Mouse (Mus musculus) hindbrain, postnatal 0 days (tissue): ENCODE results near the gene Sacm1l. TPM values are rescaled to one million over a fixed set of nuclear protein-coding genes. Genes with fewer than 3 reads are reported as not detected.

ENCODE experiments used
- ATAC-seq: fragments of 200-750 bp; cut with Nextera tagmentation; 2 replicates; pipeline ENCODE4 v1.8.0; 2017; ENCODE audit warnings: mild to moderate bottlenecking, moderate TSS enrichment, moderate library complexity
- DNase-seq: peaks from one replicate; pipeline ENCODE4 v3.0.0-alpha.2; 2015; ENCODE audit warnings: low spot score
- H3K27ac ChIP-seq: fragments of 300-500 bp; sonication (generic); 2 replicates; pipeline ENCODE4 v1.5.1; 2014; ENCODE audit warnings: mild to moderate bottlenecking
- H3K27me3 ChIP-seq: fragments of 300-500 bp; sonication (generic); 2 replicates; pipeline ENCODE4 v1.6.1; 2014; ENCODE audit warnings: low read length, mixed read lengths; ENCODE audit not compliant: insufficient read depth
- H3K36me3 ChIP-seq: fragments of 300-500 bp; sonication (generic); 2 replicates; pipeline ENCODE4 v1.6.1; 2014; ENCODE audit warnings: low read length, mixed read lengths; ENCODE audit not compliant: insufficient read depth
- H3K4me1 ChIP-seq: fragments of 300-500 bp; sonication (generic); 2 replicates; pipeline ENCODE4 v1.6.1; 2014; ENCODE audit warnings: antibody characterized with exemption, low read length, mixed read lengths; ENCODE audit not compliant: insufficient read depth
- H3K4me2 ChIP-seq: fragments of 300-500 bp; sonication (generic); 2 replicates; pipeline ENCODE4 v1.6.1; 2014; ENCODE audit warnings: low read depth, mild to moderate bottlenecking, low read length, moderate library complexity, mixed read lengths
- H3K4me3 ChIP-seq: fragments of 300-500 bp; sonication (generic); 2 replicates; pipeline ENCODE4 v1.5.1; 2014; ENCODE audit warnings: low read length
- H3K9ac ChIP-seq: fragments of 300-500 bp; sonication (generic); replicated peaks from 2 replicates; pipeline ENCODE4 v1.6.1; 2014; ENCODE audit warnings: mild to moderate bottlenecking, low read length, moderate library complexity, mixed read lengths
- H3K9me3 ChIP-seq: fragments of 300-500 bp; sonication (generic); 2 replicates; pipeline ENCODE4 v1.6.1; 2016; ENCODE audit warnings: low read length, mixed read lengths
- CTCF ChIP-seq: IDR thresholded peaks from 2 replicates; pipeline ENCODE4 v1.5.1; 2016; ENCODE audit warnings: antibody characterized with exemption, control low read depth, low read depth
- WGBS: fragments of 180-500 bp; shearing (Covaris S2); extraction: QIAGEN DNeasy Blood & Tissue Kit; methylation state at CpG from one replicate; pipeline ENCODE4 v1.1.7; 2014; 5-methylcytosine and 5-hydroxymethylcytosine counted together
- polyA plus RNA-seq: library from polyadenylated mRNA; unstranded; fragments of >200 nt; fragmentation: Nextera tagmentation; extraction: Ambion mirVana; gene quantifications from 2 replicates; pipeline ENCODE4 v1.2.1, GENCODE M21; 2015
- total RNA-seq: library from RNA; depleted of rRNA; stranded (reverse); fragments of >200 nt; gene quantifications from 2 replicates; pipeline ENCODE4 v1.2.3, GENCODE M21; 2014

Sacm1l gene
- total and polyA plus RNA-seq, 2 experiments from 2014 or later: 24.8 to 37.1 TPM

DNA sequence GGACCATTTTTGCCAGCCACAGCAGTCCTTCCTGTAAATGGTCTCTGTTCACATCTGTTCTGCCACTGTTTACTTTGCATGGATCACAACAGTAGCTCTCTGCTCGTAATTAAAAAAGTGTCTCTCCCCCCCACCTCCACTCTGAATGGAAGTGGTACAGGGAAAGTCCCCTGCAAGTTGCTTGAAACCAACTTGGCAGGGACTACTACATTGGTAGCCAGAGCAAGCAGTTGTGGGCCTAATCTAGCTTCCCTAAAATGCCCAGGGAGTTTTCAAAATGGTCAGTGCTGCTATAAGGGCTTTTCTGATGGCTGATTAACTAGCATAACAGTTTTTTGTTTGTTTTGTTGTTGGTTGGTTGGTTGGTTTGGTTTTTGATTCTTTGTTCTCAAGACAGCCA lies 9.5 kb downstream of the Sacm1l start:
- Histone ChIP-seq H3K9ac (no peak overlapping the region), H3K4me1 (no peaks in the 10 kb centered on the region), H3K27ac (no peak overlapping the region), H3K9me3 (no peaks in the 10 kb centered on the region), H3K4me2 (no peak overlapping the region), H3K27me3 (no peaks in the 10 kb centered on the region), H3K36me3 (no peaks in the 10 kb centered on the region; the same call in 1 of the 2 replicates), H3K4me3 (no peak overlapping the region)
- ATAC-seq (no peak), DNase-seq (no peak)
- WGBS: 47% methylated on average over 1 of the region's 1 CpGs
- no peak for TF ChIP-seq CTCF

DNA sequence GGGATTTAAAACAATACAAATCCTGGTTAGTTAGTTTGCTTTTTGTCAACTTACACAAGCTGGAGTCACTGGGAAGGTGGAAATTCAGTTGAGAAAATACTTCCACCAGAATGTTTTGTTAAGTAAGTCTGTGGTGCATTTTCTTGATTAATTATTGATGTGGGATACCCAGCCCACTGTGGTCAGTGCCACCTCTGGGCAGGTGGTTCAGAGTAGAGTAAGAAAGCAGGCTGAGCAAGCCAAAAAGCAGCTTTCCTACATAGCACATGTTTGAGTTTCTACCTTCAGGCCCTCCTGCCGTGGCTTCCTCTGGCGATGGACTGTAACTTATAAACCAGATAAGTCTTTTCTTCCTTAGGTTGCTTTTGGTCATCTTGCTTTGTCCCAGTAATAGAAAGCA lies 10.3 kb downstream of the Sacm1l start:
- Histone ChIP-seq H3K4me2 (no peak overlapping the region), H3K27ac (no peak overlapping the region), H3K27me3 (no peaks in the 10 kb centered on the region), H3K4me1 (no peaks in the 10 kb centered on the region), H3K9ac (no peak overlapping the region), H3K9me3 (no peaks in the 10 kb centered on the region), H3K36me3 (no peaks in the 10 kb centered on the region; the same call in 1 of the 2 replicates), H3K4me3 (no peak overlapping the region)
- ATAC-seq (no peak), DNase-seq (no peak)
- no peak for TF ChIP-seq CTCF
- 92% methylated on average over 2 of the region's 2 CpGs for WGBS

DNA sequence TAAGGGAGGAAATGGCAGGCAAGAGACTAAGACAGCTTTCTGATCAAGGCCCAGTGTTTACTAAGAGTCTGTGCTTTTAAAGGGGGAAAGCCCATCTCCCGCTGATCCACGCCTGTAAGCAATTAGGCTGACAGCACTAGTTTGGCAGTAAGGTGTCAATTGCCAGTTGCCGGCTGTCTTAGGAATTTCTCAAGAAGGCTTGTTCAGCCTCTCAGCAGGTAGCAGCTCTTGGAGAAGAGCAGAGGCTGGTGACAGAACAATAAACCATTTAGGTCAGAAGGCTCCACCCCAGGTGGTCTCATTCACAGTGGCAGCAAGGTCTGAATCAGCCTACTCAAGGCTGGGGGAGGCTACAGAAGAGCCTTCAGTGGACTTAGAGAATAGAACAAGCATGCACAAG lies 25.0 kb downstream of the Sacm1l start:
- peaks cover 30% of the 10 kb centered on the region for H3K36me3 ChIP-seq
- H3K4me3 ChIP-seq: no peak overlapping the region
- ATAC-seq (no peak), DNase-seq (peak; percentile 8)
- H3K4me1 ChIP-seq: no peaks in the 10 kb centered on the region
- H3K4me2 ChIP-seq: no peak overlapping the region
- no peaks in the 10 kb centered on the region for H3K9me3 ChIP-seq
- TF ChIP-seq CTCF: no peak
- no peak overlapping the region for H3K9ac ChIP-seq
- no peaks in the 10 kb centered on the region for H3K27me3 ChIP-seq
- H3K27ac ChIP-seq: no peak overlapping the region
- WGBS: 22% methylated on average over 3 of the region's 3 CpGs

DNA sequence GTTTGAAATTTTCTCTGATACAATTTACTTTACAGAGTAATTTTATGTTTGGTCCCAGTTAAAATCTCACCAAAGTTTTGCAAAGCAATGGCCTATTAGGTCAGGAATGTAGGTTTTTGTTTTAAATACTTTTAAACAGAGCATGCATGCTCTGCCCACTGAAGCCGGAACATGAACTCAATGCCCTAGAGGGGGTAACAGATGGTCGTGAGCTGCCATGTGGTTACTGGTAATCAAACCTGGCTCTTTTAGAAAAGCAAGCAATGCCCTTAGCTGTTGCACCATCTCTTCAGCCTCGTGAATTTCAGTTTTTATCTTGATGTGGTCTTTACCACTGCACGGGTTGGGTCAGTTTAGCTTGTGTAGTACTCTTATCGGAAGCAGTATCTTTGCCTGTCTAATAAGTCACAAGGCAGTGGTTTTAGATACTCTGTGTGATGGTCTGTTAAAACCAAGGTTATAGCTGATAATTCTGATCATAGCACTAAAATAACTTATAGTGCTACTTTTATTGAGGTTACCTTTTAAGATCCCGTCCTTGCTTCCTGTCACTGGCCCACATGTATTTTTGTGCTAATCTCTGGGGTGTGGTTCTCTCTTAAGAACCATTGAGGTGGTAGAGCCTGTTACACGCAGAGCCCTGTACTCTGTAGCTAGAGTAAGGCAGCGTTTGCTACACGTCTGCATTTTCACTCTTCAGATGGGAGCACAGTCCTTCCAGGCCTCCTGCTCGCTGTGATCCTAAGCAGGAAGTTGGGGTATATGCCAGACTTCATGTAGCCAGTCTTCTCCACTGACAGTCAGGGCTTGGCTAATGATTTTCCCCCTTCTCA lies 48.0 kb downstream of the Sacm1l start:
- 74% methylated on average over 10 of the region's 10 CpGs for WGBS
- Histone ChIP-seq H3K36me3 (peaks cover 19% of the 10 kb centered on the region), H3K4me3 (no peak overlapping the region), H3K27ac (no peak overlapping the region), H3K9ac (no peak overlapping the region), H3K4me2 (no peak overlapping the region), H3K27me3 (no peaks in the 10 kb centered on the region), H3K4me1 (no peaks in the 10 kb centered on the region), H3K9me3 (no peaks in the 10 kb centered on the region)
- TF ChIP-seq CTCF: no peak
- DNase-seq (peak; percentile 28), ATAC-seq (no peak)

DNA sequence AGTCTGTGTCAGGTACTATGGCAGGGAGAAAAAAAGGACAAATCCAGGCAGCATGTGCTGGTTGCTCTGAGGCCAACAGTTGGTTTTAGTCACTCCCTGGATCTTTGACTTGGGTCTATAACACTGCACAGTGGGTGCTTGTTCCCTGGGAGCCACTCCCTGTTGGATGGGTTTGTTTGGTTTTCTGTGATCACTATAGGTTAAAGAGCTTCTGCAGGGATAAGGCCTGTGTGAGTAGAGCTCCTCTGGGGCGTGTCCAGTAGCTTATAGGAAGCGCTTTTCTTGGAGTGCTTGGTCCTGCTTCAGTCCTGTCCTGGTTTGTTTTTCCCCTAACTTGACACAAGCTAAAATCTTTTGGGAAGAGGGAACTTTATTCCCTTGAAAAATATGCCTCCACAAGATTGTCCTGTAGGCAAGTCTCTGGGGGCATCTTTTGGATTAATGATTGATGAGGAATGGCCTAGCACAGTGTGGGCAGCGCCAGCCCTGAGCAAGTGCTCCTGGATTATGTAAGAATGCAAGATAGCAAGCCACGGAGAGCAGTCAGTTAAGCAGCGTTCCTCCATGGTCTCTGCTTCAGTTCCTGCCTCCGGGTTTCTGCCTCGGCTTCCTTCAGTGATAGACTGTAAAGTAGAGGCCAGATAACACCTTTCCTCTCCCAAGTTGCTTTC lies 59.8 kb downstream of the Sacm1l start:
- peaks cover 19% of the 10 kb centered on the region; the same call in 1 of the 2 replicates for H3K36me3 ChIP-seq
- H3K4me1 ChIP-seq: no peaks in the 10 kb centered on the region
- no peak for ATAC-seq
- no peaks in the 10 kb centered on the region for H3K9me3 ChIP-seq
- no peak overlapping the region for H3K27ac ChIP-seq
- no peaks in the 10 kb centered on the region for H3K27me3 ChIP-seq
- no peak overlapping the region for H3K4me3 ChIP-seq
- H3K9ac ChIP-seq: no peak overlapping the region
- no peak for DNase-seq
- 87% methylated on average over 7 of the region's 7 CpGs for whole genome bisulfite sequencing
- H3K4me2 ChIP-seq: no peak overlapping the region
- no peak for TF ChIP-seq CTCF

GRCm38 (mm10) chr9:123595194-123595593 lies 65.6 kb downstream of the Sacm1l start:
- H3K4me2 ChIP-seq: no peak overlapping the region
- H3K27ac ChIP-seq: no peak overlapping the region
- TF ChIP-seq CTCF: no peak
- H3K9me3 ChIP-seq: no peaks in the 10 kb centered on the region
- no peak overlapping the region for H3K9ac ChIP-seq
- H3K4me1 ChIP-seq: no peaks in the 10 kb centered on the region
- no peak for DNase-seq
- H3K36me3 ChIP-seq: peaks cover 7% of the 10 kb centered on the region
- H3K27me3 ChIP-seq: no peaks in the 10 kb centered on the region
- WGBS: 95% methylated on average over 4 of the region's 4 CpGs
- no peak for ATAC-seq
- no peak overlapping the region for H3K4me3 ChIP-seq

DNA sequence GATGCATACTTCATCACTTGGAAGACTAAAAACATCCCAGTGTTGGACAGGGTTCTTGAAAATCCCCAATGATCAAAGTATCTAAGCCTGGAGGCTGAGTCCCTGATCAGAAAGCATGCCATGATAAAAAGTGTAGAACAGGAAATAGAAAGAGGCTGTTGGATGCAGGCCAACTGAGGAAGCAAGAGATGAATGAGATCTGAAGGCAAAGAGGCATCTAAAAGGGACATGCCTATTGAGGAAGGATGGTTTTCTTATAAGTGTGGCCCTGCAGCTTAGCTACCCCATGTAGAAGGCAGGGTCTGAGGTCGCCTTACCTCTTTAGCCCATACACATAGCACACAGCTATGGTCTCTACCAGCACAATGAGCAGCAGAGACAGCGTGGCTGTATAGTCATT lies 67.4 kb downstream of the Sacm1l start:
- Histone ChIP-seq H3K4me3 (no peak overlapping the region), H3K4me1 (no peaks in the 10 kb centered on the region), H3K27me3 (no peaks in the 10 kb centered on the region), H3K36me3 (peaks cover 7% of the 10 kb centered on the region), H3K4me2 (no peak overlapping the region), H3K9me3 (no peaks in the 10 kb centered on the region), H3K9ac (no peak overlapping the region), H3K27ac (no peak overlapping the region)
- DNase-seq (no peak), ATAC-seq (no peak)
- 89% methylated on average over 2 of the region's 2 CpGs for WGBS
- TF ChIP-seq CTCF: no peak
